Mouse (Mus musculus) thymus, postnatal 25 days (tissue): ENCODE results near the gene Plcl1.

Experiments
- DNase-seq: peaks from one replicate; pipeline ENCODE4 v3.0.0; 2022

The Plcl1 gene

GRCm38 (mm10) chr1:55618617-55619286 lies 213.0 kb downstream of the Plcl1 start:
- no peak for DNase-seq

- DNase-seq: no peak
Observed at GRCm38 (mm10) chr1:55631496-55631895, 225.8 kb downstream of the Plcl1 start.

GRCm38 (mm10) chr1:55632024-55632423 lies 226.3 kb downstream of the Plcl1 start:
- DNase-seq: no peak

- DNase-seq: no peak
Observed at GRCm38 (mm10) chr1:55633326-55633725, 227.6 kb downstream of the Plcl1 start.

- no peak for DNase-seq
Observed at GRCm38 (mm10) chr1:55659518-55660210, 253.9 kb downstream of the Plcl1 start.

- no peak for DNase-seq
Observed at GRCm38 (mm10) chr1:55661381-55661780, 255.7 kb downstream of the Plcl1 start.

- no peak for DNase-seq
Observed at GRCm38 (mm10) chr1:55665137-55665827, 259.6 kb downstream of the Plcl1 start.

- no peak for DNase-seq
Observed at GRCm38 (mm10) chr1:55665828-55666673, 260.3 kb downstream of the Plcl1 start.

- DNase-seq: no peak
Observed at GRCm38 (mm10) chr1:55666798-55667197, 261.1 kb downstream of the Plcl1 start.

GRCm38 (mm10) chr1:55668622-55669237 lies 263.0 kb downstream of the Plcl1 start:
- DNase-seq: no peak

- no peak for DNase-seq
Observed at GRCm38 (mm10) chr1:55682676-55683075, 277.0 kb downstream of the Plcl1 start.

- DNase-seq: no peak
Observed at GRCm38 (mm10) chr1:55686261-55686660, 280.5 kb downstream of the Plcl1 start.

GRCm38 (mm10) chr1:55693636-55694220 lies 288.0 kb downstream of the Plcl1 start:
- DNase-seq: no peak

- DNase-seq: no peak
Observed at GRCm38 (mm10) chr1:55696206-55696605, 290.5 kb downstream of the Plcl1 start.

GRCm38 (mm10) chr1:55699393-55699970 lies 293.8 kb downstream of the Plcl1 start:
- DNase-seq: no peak

- no peak for DNase-seq
Observed at GRCm38 (mm10) chr1:55700016-55700415, 294.3 kb downstream of the Plcl1 start.

GRCm38 (mm10) chr1:55700726-55701125 lies 295.0 kb downstream of the Plcl1 start:
- DNase-seq: no peak

- no peak for DNase-seq
Observed at GRCm38 (mm10) chr1:55701601-55702000, 295.9 kb downstream of the Plcl1 start.

- DNase-seq: no peak
Observed at GRCm38 (mm10) chr1:55702106-55702505, 296.4 kb downstream of the Plcl1 start.

- DNase-seq: no peak
Observed at GRCm38 (mm10) chr1:55704707-55705106, 299.0 kb downstream of the Plcl1 start.

GRCm38 (mm10) chr1:55705173-55705572 lies 299.5 kb downstream of the Plcl1 start:
- no peak for DNase-seq

- DNase-seq: no peak
Observed at GRCm38 (mm10) chr1:55705756-55706155, 300.0 kb downstream of the Plcl1 start.
